Mouse (Mus musculus): Measurements from ENCODE around the gene Iqck. TPM values are rescaled to one million over a fixed set of nuclear protein-coding genes. Genes with fewer than 3 reads are reported as not detected.
A peak's percentile ranks its signal among the peaks of the same experiment; 100 is the strongest.

Gene Iqck
- total RNA-seq, 1 experiment: 1.8 TPM

DNA sequence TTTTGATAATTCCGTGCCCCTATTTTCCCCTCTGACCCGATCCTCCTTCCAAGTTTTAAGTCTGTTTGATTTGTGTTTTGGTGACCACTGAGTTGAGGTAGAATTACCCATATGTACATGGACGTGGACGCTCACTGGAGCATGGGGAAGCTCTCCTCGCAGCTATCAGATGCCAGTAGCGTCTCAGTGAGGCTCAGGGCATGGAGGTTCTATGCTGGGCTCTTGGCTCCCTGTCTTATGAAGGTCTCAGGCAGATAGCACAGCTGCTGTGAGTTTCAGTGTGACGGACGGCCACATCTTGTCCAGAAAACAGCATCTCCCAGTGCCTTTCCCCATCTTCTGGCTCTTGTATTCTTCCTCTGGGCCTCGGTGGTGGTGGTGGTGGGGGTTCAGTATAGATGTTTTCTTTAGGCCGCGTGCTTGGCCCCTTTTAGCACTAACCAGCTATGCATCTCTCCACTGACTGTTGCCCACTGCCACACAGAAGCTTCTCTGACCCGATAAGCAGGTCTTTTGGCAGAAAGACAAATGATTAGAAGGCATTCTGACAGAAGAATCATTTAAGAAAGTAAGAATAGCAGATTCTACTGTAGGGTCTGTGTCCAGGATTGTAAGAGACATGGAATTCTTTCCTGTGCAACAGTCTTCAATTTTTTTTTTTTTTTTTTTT, 33.5 kb upstream of the Iqck start:
- in situ Hi-C loops (cut with MboI; ENCODE audit: low sequenced_read_pairs in 2 of 2, unreplicated experiment in 2 of 2): no loop called here
- H3K9ac ChIP-seq (ENCODE audit: insufficient read depth, low read depth, low read length, poor library complexity, severe bottlenecking): no peak overlapping the region
- DNase-seq (ENCODE audit: low read depth, low spot score): no peak
- TF ChIP-seq HCFC1 (IDR thresholded peaks at IDR 0.05; ENCODE audit: borderline replicate concordance, insufficient read depth, low read length) (no peak), MAFK (IDR thresholded peaks at IDR 0.05; ENCODE audit: insufficient read depth, low read depth, low read length) (no peak), ZNF384 (IDR thresholded peaks at IDR 0.05; ENCODE audit: low read depth, low read length) (no peak), ZC3H11A (IDR thresholded peaks at IDR 0.05; ENCODE audit: borderline replicate concordance, low read depth, low read length) (no peak), CHD2 (IDR thresholded peaks at IDR 0.05; ENCODE audit: low read depth, low read length) (no peak)
- peaks cover 12 to 16% of the 10 kb centered on the region in 2 experiments; a peak in 3 of 4 replicates for H3K4me1 ChIP-seq (ENCODE audit: control insufficient read depth in 2 of 2, insufficient read depth in 2 of 2, low read length in 2 of 2, poor library complexity in 1 of 2)
- H3K36me3 ChIP-seq (ENCODE audit: control insufficient read depth, insufficient read depth, low read length, poor library complexity, severe bottlenecking): peaks cover 3% of the 10 kb centered on the region; the same call in 1 of the 2 replicates
- H3K9me3 ChIP-seq (ENCODE audit: control insufficient read depth, insufficient read depth, low read depth, low read length): no peaks in the 10 kb centered on the region
- no peak overlapping the region; the same call in 1 of the 2 replicates for H3K27ac ChIP-seq (ENCODE audit: insufficient read depth, low read depth, low read length, poor library complexity, severe bottlenecking)
- H3K4me3 ChIP-seq (ENCODE audit: insufficient read depth in 1 of 2, low read depth in 1 of 2, low read length in 2 of 2, poor library complexity in 1 of 2, severe bottlenecking in 1 of 2): no peak overlapping the region

DNA sequence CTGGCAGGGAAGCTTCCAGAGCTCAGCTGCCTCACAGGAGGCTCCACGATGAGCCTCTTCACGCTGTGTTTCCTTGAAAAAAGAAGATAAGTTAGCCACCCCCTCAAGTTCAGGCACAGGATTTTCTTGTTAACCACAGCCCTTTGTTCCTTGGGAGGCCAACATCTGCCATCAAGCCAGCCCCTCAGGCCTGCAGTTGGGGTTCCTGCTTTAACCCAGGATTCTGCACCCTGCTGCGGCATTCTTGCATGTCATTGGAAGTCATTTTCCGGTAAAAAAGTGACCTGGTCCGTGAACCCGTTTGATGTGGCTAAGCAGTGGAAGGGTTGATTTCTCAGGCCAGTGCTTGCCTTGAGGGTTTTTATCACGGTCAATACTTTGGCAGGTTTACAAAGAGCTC, 31.1 kb upstream of the Iqck start:
- in situ Hi-C loops (cut with MboI; ENCODE audit: low sequenced_read_pairs in 2 of 2, unreplicated experiment in 2 of 2): no loop called here
- Histone ChIP-seq H3K36me3 (ENCODE audit: control insufficient read depth, insufficient read depth, low read length, poor library complexity, severe bottlenecking) (peaks cover 3% of the 10 kb centered on the region; the same call in 1 of the 2 replicates), H3K9me3 (ENCODE audit: control insufficient read depth, insufficient read depth, low read depth, low read length) (no peaks in the 10 kb centered on the region), H3K27ac (ENCODE audit: insufficient read depth, low read depth, low read length, poor library complexity, severe bottlenecking) (0 out of 2 replicates have a peak overlapping the region, but pooled peaks have one; percentile 42), H3K9ac (ENCODE audit: insufficient read depth, low read depth, low read length, poor library complexity, severe bottlenecking) (no peak overlapping the region), H3K4me3 (ENCODE audit: insufficient read depth in 1 of 2, low read depth in 1 of 2, low read length in 2 of 2, poor library complexity in 1 of 2, severe bottlenecking in 1 of 2) (no peak overlapping the region), H3K4me1 (ENCODE audit: control insufficient read depth in 2 of 2, insufficient read depth in 2 of 2, low read length in 2 of 2, poor library complexity in 1 of 2) (peaks cover 2 to 9% of the 10 kb centered on the region in 2 experiments; a peak in 3 of 4 replicates)
- no peak for DNase-seq (ENCODE audit: low read depth, low spot score)
- TF ChIP-seq ZNF384 (IDR thresholded peaks at IDR 0.05; ENCODE audit: low read depth, low read length) (no peak), MAFK (IDR thresholded peaks at IDR 0.05; ENCODE audit: insufficient read depth, low read depth, low read length) (no peak), CHD2 (IDR thresholded peaks at IDR 0.05; ENCODE audit: low read depth, low read length) (no peak), ZC3H11A (IDR thresholded peaks at IDR 0.05; ENCODE audit: borderline replicate concordance, low read depth, low read length) (no peak), HCFC1 (IDR thresholded peaks at IDR 0.05; ENCODE audit: borderline replicate concordance, insufficient read depth, low read length) (no peak)

DNA sequence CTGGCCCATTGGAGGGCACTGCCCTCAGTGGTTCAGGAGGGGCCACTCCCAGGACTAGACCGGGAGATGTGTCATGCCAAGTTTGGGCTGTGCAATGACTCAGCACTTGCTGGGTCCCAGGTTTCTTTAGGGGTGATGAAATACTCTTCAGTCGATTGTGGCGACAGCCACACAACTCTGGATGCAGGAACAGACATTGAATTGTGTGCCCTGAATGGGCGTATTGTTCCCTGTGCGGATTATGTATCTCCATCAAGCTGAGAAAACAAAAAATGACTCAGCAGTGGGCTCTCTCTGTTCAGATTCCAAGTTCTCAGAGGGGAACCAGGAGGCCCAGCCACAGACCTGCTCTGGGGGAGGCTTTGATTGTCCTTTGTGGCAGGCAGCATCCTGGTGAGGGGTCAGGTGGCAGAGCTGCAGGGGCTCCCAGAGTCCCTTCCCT, 27.6 kb upstream of the Iqck start:
- H3K36me3 ChIP-seq (ENCODE audit: control insufficient read depth, insufficient read depth, low read length, poor library complexity, severe bottlenecking): peaks cover 3% of the 10 kb centered on the region; the same call in 1 of the 2 replicates
- no peaks in the 10 kb centered on the region for H3K9me3 ChIP-seq (ENCODE audit: control insufficient read depth, insufficient read depth, low read depth, low read length)
- no peak overlapping the region for H3K4me3 ChIP-seq (ENCODE audit: insufficient read depth in 1 of 2, low read depth in 1 of 2, low read length in 2 of 2, poor library complexity in 1 of 2, severe bottlenecking in 1 of 2)
- no peak overlapping the region for H3K9ac ChIP-seq (ENCODE audit: insufficient read depth, low read depth, low read length, poor library complexity, severe bottlenecking)
- DNase-seq (ENCODE audit: low read depth, low spot score): no peak
- peaks cover 0 to 7% of the 10 kb centered on the region in 2 experiments; a peak in 2 of 4 replicates for H3K4me1 ChIP-seq (ENCODE audit: control insufficient read depth in 2 of 2, insufficient read depth in 2 of 2, low read length in 2 of 2, poor library complexity in 1 of 2)
- TF ChIP-seq CHD2 (IDR thresholded peaks at IDR 0.05; ENCODE audit: low read depth, low read length) (no peak), MAFK (IDR thresholded peaks at IDR 0.05; ENCODE audit: insufficient read depth, low read depth, low read length) (peak; percentile 68)
- in situ Hi-C loops (cut with MboI; ENCODE audit: low sequenced_read_pairs in 2 of 2, unreplicated experiment in 2 of 2): no loop called here
- H3K27ac ChIP-seq (ENCODE audit: insufficient read depth, low read depth, low read length, poor library complexity, severe bottlenecking): no peak overlapping the region

DNA sequence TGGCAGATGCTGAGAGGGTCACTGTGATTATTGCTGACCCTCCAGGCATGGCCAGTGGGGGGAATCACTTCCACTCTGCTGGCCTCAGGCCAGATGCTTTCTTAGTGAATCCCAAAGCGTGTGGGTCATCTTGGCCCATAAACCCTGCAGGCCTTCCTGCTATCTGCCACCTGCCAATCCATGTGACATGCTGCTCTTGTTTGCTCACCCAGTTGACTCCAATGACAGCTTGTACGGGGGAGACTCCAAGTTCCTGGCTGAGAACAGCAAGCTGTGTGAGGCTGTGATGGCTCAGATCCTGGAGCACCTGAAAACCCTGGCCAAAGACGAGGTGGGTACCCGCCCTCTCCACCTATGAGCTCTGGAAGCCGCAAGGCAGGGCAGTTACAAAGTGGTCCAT, 17.7 kb upstream of the Iqck start:
- H3K27ac ChIP-seq (ENCODE audit: insufficient read depth, low read depth, low read length, poor library complexity, severe bottlenecking): no peak overlapping the region
- in situ Hi-C loops (cut with MboI; ENCODE audit: low sequenced_read_pairs in 2 of 2, unreplicated experiment in 2 of 2): no loop called here
- H3K9me3 ChIP-seq (ENCODE audit: control insufficient read depth, insufficient read depth, low read depth, low read length): no peaks in the 10 kb centered on the region
- H3K9ac ChIP-seq (ENCODE audit: insufficient read depth, low read depth, low read length, poor library complexity, severe bottlenecking): no peak overlapping the region
- H3K36me3 ChIP-seq (ENCODE audit: control insufficient read depth, insufficient read depth, low read length, poor library complexity, severe bottlenecking): peaks cover 16% of the 10 kb centered on the region
- H3K4me1 ChIP-seq (ENCODE audit: control insufficient read depth in 2 of 2, insufficient read depth in 2 of 2, low read length in 2 of 2, poor library complexity in 1 of 2): peaks cover 0 to 2% of the 10 kb centered on the region in 2 experiments; a peak in 2 of 4 replicates
- TF ChIP-seq ZC3H11A (IDR thresholded peaks at IDR 0.05; ENCODE audit: borderline replicate concordance, low read depth, low read length) (no peak), MAFK (IDR thresholded peaks at IDR 0.05; ENCODE audit: insufficient read depth, low read depth, low read length) (no peak), HCFC1 (IDR thresholded peaks at IDR 0.05; ENCODE audit: borderline replicate concordance, insufficient read depth, low read length) (no peak), ZNF384 (IDR thresholded peaks at IDR 0.05; ENCODE audit: low read depth, low read length) (no peak), CHD2 (IDR thresholded peaks at IDR 0.05; ENCODE audit: low read depth, low read length) (no peak)
- no peak for DNase-seq (ENCODE audit: low read depth, low spot score)
- H3K4me3 ChIP-seq (ENCODE audit: insufficient read depth in 1 of 2, low read depth in 1 of 2, low read length in 2 of 2, poor library complexity in 1 of 2, severe bottlenecking in 1 of 2): no peak overlapping the region

All from ES-E14 (cell line).